ENCODE assay signal across 4 mouse cellular contexts in genomic region chr14:5913701-5914100, GRCm38 (mm10). TPM values are rescaled to one million over a fixed set of nuclear protein-coding genes. Genes with fewer than 3 reads are reported as not detected.
"Had no signal": no experiment of that assay in that cellular context is flagged by ENCODE, and none has a peak within 500 bp of the region (broad histone marks: within the 10 kb centered on the region; RNA-seq: fewer than 3 reads in every experiment).

No protein-coding gene starts in this region.

RNA-seq across cellular contexts. Expression of gene Gm8237, which starts 33.5 kb away (rescaled TPM):
- polyA plus RNA-seq: embryonic facial prominence, embryonic 13.5 days; embryonic facial prominence, embryonic 14.5 days; erythroblast, embryonic 14.5 days; heart, adult 2 months had no signal

RNA-seq across cellular contexts. Expression of gene Gm3248, which starts 47.8 kb away (rescaled TPM):
- polyA plus RNA-seq: erythroblast, embryonic 14.5 days had no signal
